Mouse (Mus musculus): ENCODE measurements around the gene Skida1. TPM values are rescaled to one million over a fixed set of nuclear protein-coding genes. Genes with fewer than 3 reads are reported as not detected.

The Skida1 gene
- polyA plus RNA-seq, 1 experiment = 0.55 TPM

- TF ChIP-seq CEBPB (IDR thresholded peaks at IDR 0.05; ENCODE audit: low read depth) (no peak), MYOG (IDR thresholded peaks at IDR 0.05; ENCODE audit: control insufficient read depth, extremely low read depth, insufficient read length) (no peak), FOSL1 (IDR thresholded peaks at IDR 0.05; ENCODE audit: insufficient read depth, low read length, poor library complexity, severe bottlenecking) (no peak), USF1 (IDR thresholded peaks at IDR 0.05; ENCODE audit: low read depth) (no peak), MAX (IDR thresholded peaks at IDR 0.05) (no peak), MYOD1 (IDR thresholded peaks at IDR 0.05; ENCODE audit: control insufficient read depth, insufficient read length, low read depth) (no peak), CTCF (IDR thresholded peaks at IDR 0.05; ENCODE audit: control insufficient read depth, insufficient read depth, insufficient read length) (no peak)
- no peaks in the 10 kb centered on the region for H3K79me2 ChIP-seq (ENCODE audit: control insufficient read depth, insufficient read depth)
- no peaks in the 10 kb centered on the region for H3K79me3 ChIP-seq (ENCODE audit: low read depth)
These were observed 36.0 kb downstream of the Skida1 start for GRCm38 (mm10) chr2:18012866-18013265.

GRCm38 (mm10) chr2:18011226-18011625 lies 37.6 kb downstream of the Skida1 start:
- H3K79me2 ChIP-seq (ENCODE audit: control insufficient read depth, insufficient read depth) = no peaks in the 10 kb centered on the region
- H3ac ChIP-seq (ENCODE audit: control insufficient read depth, insufficient read length, low read depth) = no peak overlapping the region
- H3K27me3 ChIP-seq (ENCODE audit: control insufficient read depth, insufficient read depth, insufficient read length) = no peaks in the 10 kb centered on the region
- H3K4me3 ChIP-seq (ENCODE audit: insufficient read depth, poor library complexity, severe bottlenecking) = no peak overlapping the region
- H3K36me3 ChIP-seq (ENCODE audit: control insufficient read depth, insufficient read depth) = no peaks in the 10 kb centered on the region
- no peaks in the 10 kb centered on the region for H3K79me3 ChIP-seq (ENCODE audit: low read depth)
- TF ChIP-seq FOSL1 (IDR thresholded peaks at IDR 0.05; ENCODE audit: insufficient read depth, low read length, poor library complexity, severe bottlenecking) (no peak), CEBPB (IDR thresholded peaks at IDR 0.05; ENCODE audit: low read depth) (no peak), MAX (IDR thresholded peaks at IDR 0.05) (no peak), MYOD1 (IDR thresholded peaks at IDR 0.05; ENCODE audit: control insufficient read depth, insufficient read length, low read depth) (no peak), USF1 (IDR thresholded peaks at IDR 0.05; ENCODE audit: low read depth) (no peak), MYOG (IDR thresholded peaks at IDR 0.05; ENCODE audit: control insufficient read depth, extremely low read depth, insufficient read length) (no peak), CTCF (IDR thresholded peaks at IDR 0.05; ENCODE audit: control insufficient read depth, insufficient read depth, insufficient read length) (no peak)

More at GRCm38 (mm10) chr2:18012866-18013265, 36.0 kb downstream of the Skida1 start:
- H3K4me3 ChIP-seq (ENCODE audit: insufficient read depth, poor library complexity, severe bottlenecking) = no peak overlapping the region
- H3K36me3 ChIP-seq (ENCODE audit: control insufficient read depth, insufficient read depth) = no peaks in the 10 kb centered on the region
- no peaks in the 10 kb centered on the region for H3K27me3 ChIP-seq (ENCODE audit: control insufficient read depth, insufficient read depth, insufficient read length)
- no peak overlapping the region for H3ac ChIP-seq (ENCODE audit: control insufficient read depth, insufficient read length, low read depth)

GRCm38 (mm10) chr2:18005137-18005536 lies 43.7 kb downstream of the Skida1 start:
- Histone ChIP-seq H3K79me2 (ENCODE audit: control insufficient read depth, insufficient read depth) (no peaks in the 10 kb centered on the region), H3K79me3 (ENCODE audit: low read depth) (no peaks in the 10 kb centered on the region), H3K4me3 (ENCODE audit: insufficient read depth, poor library complexity, severe bottlenecking) (no peak overlapping the region), H3K27me3 (ENCODE audit: control insufficient read depth, insufficient read depth, insufficient read length) (no peaks in the 10 kb centered on the region), H3K36me3 (ENCODE audit: control insufficient read depth, insufficient read depth) (no peaks in the 10 kb centered on the region), H3ac (ENCODE audit: control insufficient read depth, insufficient read length, low read depth) (no peak overlapping the region)
- TF ChIP-seq FOSL1 (IDR thresholded peaks at IDR 0.05; ENCODE audit: insufficient read depth, low read length, poor library complexity, severe bottlenecking) (no peak), USF1 (IDR thresholded peaks at IDR 0.05; ENCODE audit: low read depth) (no peak), MYOD1 (IDR thresholded peaks at IDR 0.05; ENCODE audit: control insufficient read depth, insufficient read length, low read depth) (no peak), CTCF (IDR thresholded peaks at IDR 0.05; ENCODE audit: control insufficient read depth, insufficient read depth, insufficient read length) (no peak), MAX (IDR thresholded peaks at IDR 0.05) (no peak), MYOG (IDR thresholded peaks at IDR 0.05; ENCODE audit: control insufficient read depth, extremely low read depth, insufficient read length) (no peak), CEBPB (IDR thresholded peaks at IDR 0.05; ENCODE audit: low read depth) (no peak)

- TF ChIP-seq MYOD1 (IDR thresholded peaks at IDR 0.05; ENCODE audit: control insufficient read depth, insufficient read length, low read depth) = no peak
- no peak for TF ChIP-seq USF1 (IDR thresholded peaks at IDR 0.05; ENCODE audit: low read depth)
- TF ChIP-seq CTCF (IDR thresholded peaks at IDR 0.05; ENCODE audit: control insufficient read depth, insufficient read depth, insufficient read length) = no peak
- no peak for TF ChIP-seq FOSL1 (IDR thresholded peaks at IDR 0.05; ENCODE audit: insufficient read depth, low read length, poor library complexity, severe bottlenecking)
- no peak for TF ChIP-seq CEBPB (IDR thresholded peaks at IDR 0.05; ENCODE audit: low read depth)
- no peak for TF ChIP-seq MYOG (IDR thresholded peaks at IDR 0.05; ENCODE audit: control insufficient read depth, extremely low read depth, insufficient read length)
- TF ChIP-seq MAX (IDR thresholded peaks at IDR 0.05) = no peak
- Histone ChIP-seq H3K79me2 (ENCODE audit: control insufficient read depth, insufficient read depth) (no peaks in the 10 kb centered on the region), H3K79me3 (ENCODE audit: low read depth) (no peaks in the 10 kb centered on the region), H3ac (ENCODE audit: control insufficient read depth, insufficient read length, low read depth) (no peak overlapping the region), H3K36me3 (ENCODE audit: control insufficient read depth, insufficient read depth) (no peaks in the 10 kb centered on the region), H3K4me3 (ENCODE audit: insufficient read depth, poor library complexity, severe bottlenecking) (no peak overlapping the region), H3K27me3 (ENCODE audit: control insufficient read depth, insufficient read depth, insufficient read length) (no peaks in the 10 kb centered on the region)
These were observed 44.6 kb downstream of the Skida1 start for GRCm38 (mm10) chr2:18004286-18004685.

GRCm38 (mm10) chr2:18002306-18002705 lies 46.5 kb downstream of the Skida1 start:
- Histone ChIP-seq H3ac (ENCODE audit: control insufficient read depth, insufficient read length, low read depth) (no peak overlapping the region), H3K4me3 (ENCODE audit: insufficient read depth, poor library complexity, severe bottlenecking) (no peak overlapping the region), H3K79me2 (ENCODE audit: control insufficient read depth, insufficient read depth) (no peaks in the 10 kb centered on the region), H3K79me3 (ENCODE audit: low read depth) (no peaks in the 10 kb centered on the region), H3K27me3 (ENCODE audit: control insufficient read depth, insufficient read depth, insufficient read length) (no peaks in the 10 kb centered on the region), H3K36me3 (ENCODE audit: control insufficient read depth, insufficient read depth) (no peaks in the 10 kb centered on the region)
- no peak for TF ChIP-seq CTCF (IDR thresholded peaks at IDR 0.05; ENCODE audit: control insufficient read depth, insufficient read depth, insufficient read length)
- TF ChIP-seq MAX (IDR thresholded peaks at IDR 0.05) = no peak
- no peak for TF ChIP-seq USF1 (IDR thresholded peaks at IDR 0.05; ENCODE audit: low read depth)
- TF ChIP-seq CEBPB (IDR thresholded peaks at IDR 0.05; ENCODE audit: low read depth) = no peak
- no peak for TF ChIP-seq MYOD1 (IDR thresholded peaks at IDR 0.05; ENCODE audit: control insufficient read depth, insufficient read length, low read depth)
- TF ChIP-seq MYOG (IDR thresholded peaks at IDR 0.05; ENCODE audit: control insufficient read depth, extremely low read depth, insufficient read length) = no peak
- no peak for TF ChIP-seq FOSL1 (IDR thresholded peaks at IDR 0.05; ENCODE audit: insufficient read depth, low read length, poor library complexity, severe bottlenecking)

- no peak within 1 kb of the TSS for H3K4me3 ChIP-seq (ENCODE audit: insufficient read depth, poor library complexity, severe bottlenecking)
- no peak within 1 kb of the TSS for H3ac ChIP-seq (ENCODE audit: control insufficient read depth, insufficient read length, low read depth)
- no peaks in the 10 kb centered on the region for H3K79me2 ChIP-seq (ENCODE audit: control insufficient read depth, insufficient read depth)
- H3K79me3 ChIP-seq (ENCODE audit: low read depth) = no peaks in the 10 kb centered on the region
- no peaks in the 10 kb centered on the region for H3K36me3 ChIP-seq (ENCODE audit: control insufficient read depth, insufficient read depth)
- no peak for TF ChIP-seq CEBPB (IDR thresholded peaks at IDR 0.05; ENCODE audit: low read depth)
- no peak for TF ChIP-seq FOSL1 (IDR thresholded peaks at IDR 0.05; ENCODE audit: insufficient read depth, low read length, poor library complexity, severe bottlenecking)
- no peak for TF ChIP-seq MYOD1 (IDR thresholded peaks at IDR 0.05; ENCODE audit: control insufficient read depth, insufficient read length, low read depth)
- no peaks in the 10 kb centered on the region for H3K27me3 ChIP-seq (ENCODE audit: control insufficient read depth, insufficient read depth, insufficient read length)
These were observed 52.0 kb downstream of the Skida1 start, which contains the start of gene H2al2a for GRCm38 (mm10) chr2:17996858-17997257. Gene H2al2a, minus strand, starts transcription at chr2:17996958.

Measured in C2C12 (cell line).